Mouse (Mus musculus) megakaryocyte, embryonic 14.5 days (primary cell): ENCODE measurements around the gene Slc16a11.

Experiments used
- FLI1 ChIP-seq: IDR thresholded peaks from 2 replicates; pipeline ENCODE4 v1.6.1; 2012; ENCODE audit warnings: low read length, inconsistent platforms, mixed read lengths
- GATA1 ChIP-seq: IDR thresholded peaks from 3 replicates; pipeline ENCODE4 v1.6.1; 2012; ENCODE audit warnings: mixed read lengths, low read length, inconsistent platforms, borderline replicate concordance

DNA sequence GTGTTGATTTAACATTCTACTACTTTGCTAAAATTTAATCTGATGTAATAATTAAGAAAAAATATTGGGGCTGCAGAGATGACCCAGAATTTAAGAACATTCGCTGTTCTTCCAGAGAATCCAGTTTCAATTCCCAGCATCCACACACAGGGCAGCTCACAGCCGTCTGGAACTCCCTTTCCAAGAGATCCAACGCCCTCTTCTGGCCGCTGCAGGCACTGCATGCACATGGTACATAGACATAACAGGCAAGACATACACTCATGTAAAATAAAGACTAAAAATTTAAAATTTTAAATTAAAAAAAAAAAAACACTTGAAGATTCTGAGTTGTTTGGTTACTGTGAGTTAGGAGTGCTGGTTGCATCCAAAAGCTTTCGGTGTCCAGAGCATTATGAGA, 40.3 kb upstream of the Slc16a11 start:
- no peak for TF ChIP-seq GATA1
- TF ChIP-seq FLI1: no peak
